Mouse (Mus musculus) heart, embryonic 10.5 days (tissue): ENCODE results near the gene Il1f8. TPM values are rescaled to one million over a fixed set of nuclear protein-coding genes. Genes with fewer than 3 reads are reported as not detected.
"Not testable (repeated sequence)": the region's sequence is repeated elsewhere in the genome, so short reads cannot be mapped to it uniquely, and the experiment has no call there.

Experiments used
- DNase-seq: peaks from one replicate; pipeline ENCODE4 v3.0.0-alpha.2; 2017; ENCODE audit warnings: low spot score
- H3K27ac ChIP-seq: fragments of 300-500 bp; sonication (generic); 2 replicates; pipeline ENCODE4 v1.5.1; 2016; ENCODE audit warnings: mild to moderate bottlenecking
- H3K27me3 ChIP-seq: fragments of 300-500 bp; sonication (generic); 2 replicates; pipeline ENCODE4 v1.6.1; 2016; ENCODE audit warnings: mild to moderate bottlenecking; ENCODE audit not compliant: poor library complexity, insufficient read depth, severe bottlenecking
- H3K36me3 ChIP-seq: fragments of 300-500 bp; sonication (generic); 2 replicates; pipeline ENCODE4 v1.6.1; 2016; ENCODE audit warnings: mild to moderate bottlenecking, moderate library complexity
- H3K4me1 ChIP-seq: fragments of 300-500 bp; sonication (generic); 2 replicates; pipeline ENCODE4 v1.6.1; 2016; ENCODE audit warnings: mild to moderate bottlenecking
- H3K4me3 ChIP-seq: fragments of 300-500 bp; sonication (generic); 2 replicates; pipeline ENCODE4 v1.5.1; 2016; ENCODE audit warnings: mild to moderate bottlenecking, moderate library complexity
- H3K9me3 ChIP-seq: fragments of 300-500 bp; sonication (generic); 2 replicates; pipeline ENCODE4 v1.6.1; 2016; ENCODE audit warnings: mild to moderate bottlenecking, moderate library complexity
- WGBS: fragments of 180-500 bp; shearing (Covaris S2); methylation state at CpG from one replicate; pipeline ENCODE4 v1.1.7; 2016; 5-methylcytosine and 5-hydroxymethylcytosine counted together
- polyA plus RNA-seq: library from polyadenylated mRNA; unstranded; fragments of >200 nt; fragmentation: Nextera tagmentation; extraction: Ambion mirVana; gene quantifications from 2 replicates; pipeline ENCODE4 v1.2.1, GENCODE M21; 2016

Gene Il1f8
- polyA plus RNA-seq, result not detected in 2 replicates

DNA sequence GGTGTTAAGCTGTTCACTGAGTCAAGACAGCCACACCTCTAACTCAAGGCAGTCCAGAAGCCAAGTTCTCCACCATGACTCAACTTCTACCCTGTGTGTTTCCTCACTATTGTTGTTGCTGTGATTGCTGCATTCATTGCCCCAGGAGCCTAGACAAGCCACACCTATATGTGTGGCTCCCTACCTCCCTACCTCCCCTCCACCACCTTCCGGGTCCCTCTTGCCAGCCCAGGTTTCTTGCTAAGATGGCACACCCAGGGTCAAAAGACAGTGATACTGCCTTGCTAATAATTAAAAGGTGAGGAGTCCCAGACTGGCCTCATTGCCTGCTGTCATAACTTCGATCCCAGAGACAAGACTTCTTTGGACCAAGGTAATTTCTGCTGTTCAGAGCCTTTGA is at the start of gene Il1f8:
TSS of gene Il1f8 (plus strand) at position 301 of the 400 bp plus-strand sequence.
- DNase-seq, result no peak
- WGBS, result 81% methylated on average over 2 of the region's 2 CpGs
- Histone ChIP-seq H3K4me3 (no peak within 1 kb of the TSS), H3K4me1 (no peaks in the 10 kb centered on the region), H3K9me3 (no peaks in the 10 kb centered on the region), H3K27me3 (no peaks in the 10 kb centered on the region), H3K36me3 (no peaks in the 10 kb centered on the region), H3K27ac (no peak within 1 kb of the TSS)

DNA sequence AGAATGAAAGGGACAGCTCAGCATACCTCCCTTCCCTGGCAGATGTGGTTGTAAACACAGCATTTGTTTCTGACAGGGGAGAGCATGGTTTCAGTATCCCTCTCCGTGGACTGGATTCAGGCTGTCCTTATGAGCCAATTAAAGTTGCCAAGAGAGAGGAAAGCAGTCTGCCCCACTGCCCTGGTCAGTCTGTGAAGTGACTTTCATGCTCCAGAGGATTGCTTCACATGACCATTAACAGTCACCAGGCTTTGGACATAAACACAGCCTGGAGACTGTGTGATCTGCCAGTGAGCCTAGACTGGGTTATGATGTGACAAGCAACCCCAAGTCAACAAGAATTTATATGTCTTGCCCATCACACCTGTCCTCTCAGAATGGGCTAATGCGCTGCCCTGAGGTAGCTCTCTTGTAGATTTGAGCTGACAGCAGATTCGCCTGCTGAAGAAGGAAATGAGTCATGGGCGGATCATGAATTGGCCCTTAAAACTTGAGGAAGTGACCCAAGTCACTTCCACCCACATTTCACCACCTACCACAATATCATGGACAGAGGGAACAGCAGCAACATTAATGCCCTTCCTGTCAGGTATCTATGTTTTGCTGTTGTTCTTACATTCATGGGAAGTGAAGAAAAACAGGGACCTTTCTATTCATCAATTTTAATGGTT is 49.2 kb upstream of the Il1f8 start:
- H3K36me3 ChIP-seq, result no peaks in the 10 kb centered on the region
- no peaks in the 10 kb centered on the region for H3K4me1 ChIP-seq
- no peaks in the 10 kb centered on the region for H3K27me3 ChIP-seq
- H3K9me3 ChIP-seq, result no peaks in the 10 kb centered on the region
- WGBS, result 72% methylated on average over 4 of the region's 4 CpGs
- no peak overlapping the region for H3K4me3 ChIP-seq
- no peak for DNase-seq
- no peak overlapping the region for H3K27ac ChIP-seq

GRCm38 (mm10) chr2:24109085-24109484 is 43.9 kb upstream of the Il1f8 start:
- Histone ChIP-seq H3K4me3 (no peak overlapping the region), H3K27ac (no peak overlapping the region), H3K4me1 (no peaks in the 10 kb centered on the region), H3K27me3 (no peaks in the 10 kb centered on the region), H3K9me3 (no peaks in the 10 kb centered on the region), H3K36me3 (no peaks in the 10 kb centered on the region)
- DNase-seq, result no peak

DNA sequence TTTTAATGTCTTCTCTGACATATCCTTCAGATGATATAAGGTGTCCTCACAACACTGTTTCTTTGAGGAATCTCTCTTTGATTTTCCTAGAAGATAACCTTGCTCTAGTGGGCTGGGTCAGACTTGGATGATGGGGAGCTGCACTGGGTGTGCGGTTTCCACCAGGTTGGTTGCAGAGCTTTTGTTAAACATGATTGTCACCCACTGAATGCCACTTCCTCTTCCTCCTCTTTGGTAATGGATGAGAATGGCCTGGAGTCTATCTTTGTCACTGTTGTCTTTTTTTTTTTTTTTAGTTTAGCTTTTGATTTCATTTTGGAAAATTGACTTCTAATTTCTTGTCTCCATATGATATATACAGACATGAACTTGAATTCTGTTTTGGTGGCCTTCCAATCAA is 18.6 kb upstream of the Il1f8 start:
- no peak for DNase-seq
- no peaks in the 10 kb centered on the region for H3K4me1 ChIP-seq
- no peaks in the 10 kb centered on the region for H3K9me3 ChIP-seq
- H3K4me3 ChIP-seq, result no peak overlapping the region
- no peaks in the 10 kb centered on the region for H3K36me3 ChIP-seq
- no peaks in the 10 kb centered on the region for H3K27me3 ChIP-seq
- no peak overlapping the region for H3K27ac ChIP-seq
- WGBS, result 76% methylated on average over 1 of the region's 1 CpGs

- not testable (repeated sequence) for H3K4me3 ChIP-seq, H3K27ac ChIP-seq
- WGBS, result 21% methylated on average over 14 of the region's 14 CpGs
Observed at GRCm38 (mm10) chr2:24181683-24182331, 28.8 kb downstream of the Il1f8 start.

GRCm38 (mm10) chr2:24182423-24183147 is 29.6 kb downstream of the Il1f8 start:
- DNase-seq, H3K27me3 ChIP-seq, H3K9me3 ChIP-seq, H3K4me1 ChIP-seq, H3K4me3 ChIP-seq, H3K27ac ChIP-seq, H3K36me3 ChIP-seq: not testable (repeated sequence)
- 61% methylated on average over 13 of the region's 13 CpGs for WGBS

More at GRCm38 (mm10) chr2:24181683-24182331, 28.8 kb downstream of the Il1f8 start:
- not testable (repeated sequence) for H3K9me3 ChIP-seq, H3K4me1 ChIP-seq, H3K36me3 ChIP-seq, H3K27me3 ChIP-seq
- DNase-seq, result peak; percentile 75

GRCm38 (mm10) chr2:24184092-24184491 is 31.1 kb downstream of the Il1f8 start:
- DNase-seq, H3K4me1 ChIP-seq, H3K4me3 ChIP-seq, H3K9me3 ChIP-seq, H3K27me3 ChIP-seq, H3K27ac ChIP-seq, H3K36me3 ChIP-seq: not testable (repeated sequence)

GRCm38 (mm10) chr2:24186176-24186575 is 33.2 kb downstream of the Il1f8 start, which contains the start of gene Il1f9:
Gene Il1f9, plus strand, starts transcription at chr2:24186476.
- 84% methylated on average over 1 of the region's 1 CpGs for WGBS
- Histone ChIP-seq H3K4me3 (no peak within 1 kb of the TSS), H3K4me1 (no peaks in the 10 kb centered on the region), H3K9me3 (no peaks in the 10 kb centered on the region), H3K36me3 (no peaks in the 10 kb centered on the region), H3K27ac (no peak within 1 kb of the TSS), H3K27me3 (no peaks in the 10 kb centered on the region)
- no peak for DNase-seq

DNA sequence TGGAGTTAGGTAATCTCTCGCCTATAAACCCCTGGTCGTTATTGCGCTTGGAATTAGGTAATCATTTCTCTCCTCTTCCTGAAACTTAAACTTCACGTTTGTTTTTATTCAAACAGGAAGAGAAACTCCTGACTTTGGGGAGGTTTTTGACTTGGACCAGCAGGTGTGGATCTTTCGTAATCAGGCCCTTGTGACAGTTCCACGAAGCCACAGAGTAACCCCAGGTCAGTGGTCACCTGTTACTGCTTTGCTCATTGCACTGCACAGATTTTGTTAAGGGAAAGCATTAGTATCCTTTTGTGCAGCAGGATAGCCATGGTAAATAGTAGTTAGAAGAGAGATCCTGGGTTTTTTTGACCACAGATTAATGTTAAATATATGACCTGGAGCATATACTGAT is 34.6 kb downstream of the Il1f8 start:
- H3K4me3 ChIP-seq, result no peak overlapping the region
- no peaks in the 10 kb centered on the region for H3K27me3 ChIP-seq
- no peaks in the 10 kb centered on the region for H3K9me3 ChIP-seq
- WGBS, result 80% methylated on average over 6 of the region's 6 CpGs
- no peak for DNase-seq
- no peaks in the 10 kb centered on the region for H3K4me1 ChIP-seq
- H3K27ac ChIP-seq, result no peak overlapping the region
- H3K36me3 ChIP-seq, result no peaks in the 10 kb centered on the region

DNA sequence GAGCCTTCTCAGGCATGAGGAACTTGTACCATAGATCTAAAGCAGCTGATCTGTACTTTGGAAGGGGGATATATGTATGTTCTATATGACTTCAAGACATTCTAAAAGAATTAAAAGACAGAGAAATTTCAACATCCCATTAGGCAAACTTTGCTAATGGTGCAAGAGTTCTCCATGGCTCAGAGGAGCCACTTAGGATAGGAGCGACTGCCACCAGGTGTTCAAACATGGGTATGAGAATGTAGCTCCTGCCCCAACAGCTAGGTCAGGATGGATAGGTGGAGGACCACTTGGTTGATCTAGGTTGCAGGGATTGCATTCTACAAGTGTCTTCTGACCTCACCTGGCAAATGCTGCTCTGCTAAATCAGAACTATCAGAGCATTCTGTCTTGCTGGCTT is 35.2 kb downstream of the Il1f8 start:
- DNase-seq, result no peak
- Histone ChIP-seq H3K4me1 (no peaks in the 10 kb centered on the region), H3K4me3 (no peak overlapping the region), H3K36me3 (no peaks in the 10 kb centered on the region), H3K27ac (no peak overlapping the region), H3K9me3 (no peaks in the 10 kb centered on the region), H3K27me3 (no peaks in the 10 kb centered on the region)
- WGBS, result 67% methylated on average over 1 of the region's 1 CpGs

Other genes with a start within 250 kb of the Il1f8 start
- gene Hnmt, start 103.8 kb upstream of the Il1f8 start, polyA plus RNA-seq, result 2.0 and 3.8 TPM in 2 replicates
- not detected in 2 replicates for gene Tbpl2, start 56.6 kb upstream of the Il1f8 start, polyA plus RNA-seq
- not detected in 2 replicates for gene Il1f9, start 33.3 kb downstream of the Il1f8 start, polyA plus RNA-seq
- gene Il1f6, start 62.3 kb downstream of the Il1f8 start, polyA plus RNA-seq, result not detected in 2 replicates
- not detected in 2 replicates for gene Il1f5, start 123.8 kb downstream of the Il1f8 start, polyA plus RNA-seq
- not detected in 2 replicates for gene Il1f10, start 138.0 kb downstream of the Il1f8 start, polyA plus RNA-seq
- not detected in 2 replicates for gene Il1rn, start 183.7 kb downstream of the Il1f8 start, polyA plus RNA-seq
- 1.1 and 1.3 TPM in 2 replicates for gene Psd4, start 214.4 kb downstream of the Il1f8 start, polyA plus RNA-seq